Mouse (Mus musculus) cerebellum, adult 11-12 months (tissue): ENCODE results near the gene Capn10.
"Not testable (repeated sequence)": the region's sequence is repeated elsewhere in the genome, so short reads cannot be mapped to it uniquely, and the experiment has no call there.

Experiments
- DNase-seq: peaks from one replicate; pipeline ENCODE4 v3.0.0; 2022

Gene Capn10

DNA sequence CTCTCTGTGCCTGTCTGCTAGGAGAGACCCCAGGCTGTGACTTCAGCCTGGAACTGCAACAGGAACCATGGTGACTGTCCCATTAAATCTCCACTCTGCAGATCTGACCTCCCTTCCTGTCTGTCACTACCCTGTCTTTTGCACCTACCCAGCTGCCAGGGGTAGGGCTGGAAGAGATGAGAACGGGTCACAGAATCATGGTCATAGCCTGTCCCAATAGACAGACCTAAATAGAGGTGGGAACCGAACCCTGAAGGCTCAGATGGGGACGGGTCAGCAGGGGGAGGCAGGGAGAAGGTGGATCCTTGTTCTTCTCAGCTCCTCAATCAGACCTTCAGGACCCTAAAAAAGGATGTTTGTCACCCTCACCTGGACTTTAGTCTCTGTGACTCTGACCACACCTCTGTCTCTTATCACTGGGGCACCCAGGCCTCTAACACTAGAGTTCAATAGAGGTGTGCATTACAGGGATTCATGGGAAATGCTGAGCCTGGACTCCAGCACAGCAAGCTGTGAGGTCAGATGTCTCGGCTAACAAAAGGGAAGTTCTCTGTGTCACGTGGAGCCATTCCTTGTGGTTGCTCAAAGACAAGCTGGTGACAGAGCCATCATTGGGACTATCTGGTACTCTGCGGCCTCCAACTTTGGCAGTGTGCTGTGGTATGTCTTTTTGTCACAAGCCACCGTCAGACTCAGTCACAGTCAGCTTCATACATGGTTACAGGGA, 13.5 kb upstream of the Capn10 start:
- DNase-seq = no peak

DNA sequence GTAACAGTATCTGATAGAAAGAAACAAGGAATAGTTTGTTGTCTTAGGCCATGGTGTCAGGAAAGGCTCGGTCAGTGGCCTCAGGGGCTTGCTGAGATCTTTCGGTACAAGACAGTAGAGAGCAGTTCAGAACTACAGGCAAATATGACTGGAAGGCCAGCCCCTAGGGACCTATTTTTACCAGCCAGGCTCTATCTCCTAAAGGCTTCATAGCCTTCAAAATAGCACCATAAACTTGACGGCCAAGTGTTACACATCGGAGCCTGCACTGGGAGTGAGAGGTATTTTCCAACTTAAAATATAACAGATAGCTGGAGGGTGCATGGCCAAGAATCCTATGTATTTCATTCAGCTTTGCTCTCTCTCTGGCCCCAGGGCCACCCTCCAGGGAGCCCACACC, 12.7 kb upstream of the Capn10 start:
- DNase-seq = no peak

DNA sequence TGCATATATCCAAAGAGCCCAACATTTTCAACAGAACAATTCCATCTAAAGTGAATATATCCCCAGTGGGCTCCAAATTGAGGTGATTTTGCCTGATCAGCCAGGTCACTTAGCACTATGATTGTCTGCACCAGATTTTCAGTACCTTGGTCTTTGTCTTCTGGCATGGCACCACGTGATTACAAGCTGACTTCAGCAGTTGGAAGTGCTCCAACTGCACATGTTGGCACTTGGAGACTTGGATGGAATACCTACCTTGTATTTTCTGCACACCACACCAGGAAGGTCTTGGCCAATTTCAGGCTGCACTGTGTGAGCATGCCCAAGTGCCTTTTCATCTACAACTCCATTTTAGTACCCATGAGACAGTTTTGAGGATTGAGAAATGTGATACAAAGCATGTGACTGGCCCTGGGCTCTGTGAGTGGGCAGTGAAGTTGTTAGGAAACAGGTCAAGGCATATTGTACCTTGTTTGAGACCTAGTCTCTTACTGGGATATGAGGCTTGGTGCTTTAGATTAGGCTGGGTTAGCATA, 3.9 kb upstream of the Capn10 start:
- no peak for DNase-seq

DNA sequence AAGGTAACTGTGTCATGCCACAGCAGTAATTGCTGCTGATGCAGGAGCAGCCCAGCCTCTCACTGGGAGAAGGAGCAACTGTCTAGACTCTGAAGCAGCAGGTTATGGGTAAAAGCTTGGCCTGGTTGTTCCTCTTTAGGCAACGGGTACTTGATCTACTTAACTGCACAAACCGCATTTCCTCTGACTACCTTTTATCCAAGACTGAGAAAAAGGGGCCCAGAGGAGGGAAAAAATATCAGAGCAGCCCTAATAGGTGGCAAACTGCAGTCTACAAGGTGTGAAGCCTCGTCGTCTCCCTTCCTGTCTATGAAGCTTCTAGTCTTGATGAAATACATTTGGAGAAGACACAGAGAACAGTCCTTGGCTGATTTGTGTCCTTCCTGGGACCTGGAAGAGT, 565 bp upstream of the Capn10 start:
- no peak for DNase-seq

DNA sequence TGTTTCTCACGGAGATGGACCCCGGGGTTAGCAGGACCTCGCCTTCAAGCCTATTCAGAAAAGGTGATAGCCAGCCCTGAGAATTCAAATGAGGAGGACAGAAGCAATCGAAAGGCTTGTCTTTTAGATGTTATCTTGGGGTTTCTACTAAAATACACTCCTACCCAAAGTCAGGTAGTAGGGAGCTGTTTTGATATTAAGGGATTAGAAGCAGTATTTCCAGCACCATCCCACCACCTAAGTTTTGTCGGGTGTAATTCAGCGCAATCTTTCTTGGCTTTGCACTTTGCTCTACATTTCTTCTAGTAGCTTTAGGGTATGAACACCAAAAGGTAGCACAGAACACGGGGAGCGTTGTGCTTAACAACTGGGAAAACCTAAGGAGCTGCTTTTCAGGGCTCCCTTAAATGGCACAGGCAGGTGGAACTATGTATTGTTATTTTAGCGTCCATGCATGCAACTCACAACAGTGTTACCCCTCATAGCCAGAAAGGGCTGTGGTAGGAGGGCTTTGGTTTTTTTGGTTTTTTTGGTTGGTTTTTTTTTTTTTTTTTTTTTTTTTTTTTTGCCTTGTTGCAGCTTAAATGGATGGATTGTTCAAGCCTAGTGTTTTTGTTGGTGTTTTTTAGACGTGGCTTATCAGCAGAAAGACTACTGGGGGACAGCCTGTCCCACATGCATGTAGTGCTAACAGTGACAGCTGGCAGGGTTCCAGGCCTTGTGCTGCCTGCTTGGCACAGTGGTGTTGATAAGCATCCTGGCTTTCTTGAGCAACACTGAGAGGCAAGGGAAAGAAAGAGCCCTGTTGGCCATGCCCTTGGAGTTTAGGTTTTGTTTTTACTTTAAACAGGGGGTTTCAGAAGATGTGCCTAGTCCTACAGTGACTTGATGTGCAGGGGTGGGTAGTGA, 1.1 kb downstream of the Capn10 start:
- peak; percentile 65 for DNase-seq

DNA sequence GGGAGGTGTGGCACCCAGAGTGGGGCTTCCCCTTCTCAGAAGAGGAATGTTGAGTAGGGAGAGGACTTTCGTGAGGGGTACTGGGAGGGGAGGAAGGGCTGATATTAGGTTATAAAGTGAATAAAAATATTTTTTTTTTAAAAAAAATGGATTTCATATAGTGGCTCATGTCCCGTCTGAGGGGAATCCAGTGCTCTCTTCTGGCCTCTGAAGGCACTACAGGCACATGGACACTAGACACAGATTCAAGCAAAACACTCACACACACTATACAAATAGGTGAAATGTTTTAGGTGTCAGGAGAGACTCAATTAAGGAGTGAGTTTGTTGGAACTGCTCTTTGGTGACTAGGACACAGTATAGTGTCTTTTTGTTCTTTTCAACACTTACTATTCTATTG, 1.8 kb downstream of the Capn10 start:
- DNase-seq = no peak

DNA sequence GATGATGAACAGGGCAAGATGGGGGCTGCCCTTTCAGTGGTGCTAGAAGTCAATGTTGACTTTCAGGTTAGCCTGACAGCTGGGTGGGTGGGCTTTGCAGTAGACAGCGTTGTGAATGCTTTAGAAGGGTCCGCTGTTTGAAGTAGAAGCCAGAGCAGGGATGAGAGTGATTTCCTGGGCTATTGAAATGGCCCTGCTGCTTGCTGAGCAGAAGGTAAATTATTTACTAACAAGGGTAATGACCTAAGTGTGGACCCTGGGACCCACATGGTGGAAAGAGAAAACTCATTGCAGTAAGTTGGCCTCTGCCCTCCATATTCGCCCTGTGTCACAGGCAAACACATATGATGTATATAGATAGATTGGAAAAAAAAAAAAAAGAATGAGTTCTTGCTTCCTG, 2.3 kb downstream of the Capn10 start:
- DNase-seq = no peak

DNA sequence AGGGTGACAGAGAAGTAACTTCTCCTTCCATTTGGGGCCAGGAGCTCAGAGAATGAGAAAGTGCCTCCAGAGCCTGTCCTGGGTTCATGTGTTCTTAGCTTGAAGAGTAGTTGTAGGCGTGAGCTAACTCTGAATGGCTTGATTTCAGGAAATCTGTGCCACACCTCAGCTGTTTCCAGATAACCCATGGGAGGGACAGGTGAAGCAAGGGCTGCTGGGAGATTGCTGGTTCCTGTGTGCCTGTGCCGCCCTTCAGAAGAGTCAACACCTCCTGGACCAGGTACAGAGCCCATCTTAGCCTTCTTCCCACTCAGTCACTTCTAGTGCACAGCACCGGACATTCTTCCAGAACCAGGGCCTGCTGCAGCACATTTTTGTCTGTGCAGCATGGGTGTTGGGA, 3.6 kb downstream of the Capn10 start:
- no peak for DNase-seq

DNA sequence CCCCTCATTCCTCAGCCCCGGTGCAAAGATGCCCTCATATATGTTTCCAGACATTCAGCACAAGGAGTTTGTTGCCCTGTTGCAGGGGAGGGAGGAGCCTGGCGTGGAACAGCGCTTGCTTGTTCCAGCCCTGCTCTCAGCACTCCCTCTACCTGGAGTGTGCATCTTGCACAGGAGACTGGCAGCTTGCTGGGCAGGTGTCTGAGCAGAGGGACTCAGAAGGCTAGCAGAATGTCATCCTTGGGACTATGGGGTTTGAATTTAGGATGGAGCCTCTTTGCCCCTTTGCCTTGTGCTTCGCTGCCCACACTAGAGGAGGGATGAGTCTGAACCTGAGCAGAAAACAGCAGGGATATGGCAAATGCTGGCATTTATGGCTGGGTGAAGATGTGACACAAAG, 5.6 kb downstream of the Capn10 start:
- peak; percentile 81 for DNase-seq

DNA sequence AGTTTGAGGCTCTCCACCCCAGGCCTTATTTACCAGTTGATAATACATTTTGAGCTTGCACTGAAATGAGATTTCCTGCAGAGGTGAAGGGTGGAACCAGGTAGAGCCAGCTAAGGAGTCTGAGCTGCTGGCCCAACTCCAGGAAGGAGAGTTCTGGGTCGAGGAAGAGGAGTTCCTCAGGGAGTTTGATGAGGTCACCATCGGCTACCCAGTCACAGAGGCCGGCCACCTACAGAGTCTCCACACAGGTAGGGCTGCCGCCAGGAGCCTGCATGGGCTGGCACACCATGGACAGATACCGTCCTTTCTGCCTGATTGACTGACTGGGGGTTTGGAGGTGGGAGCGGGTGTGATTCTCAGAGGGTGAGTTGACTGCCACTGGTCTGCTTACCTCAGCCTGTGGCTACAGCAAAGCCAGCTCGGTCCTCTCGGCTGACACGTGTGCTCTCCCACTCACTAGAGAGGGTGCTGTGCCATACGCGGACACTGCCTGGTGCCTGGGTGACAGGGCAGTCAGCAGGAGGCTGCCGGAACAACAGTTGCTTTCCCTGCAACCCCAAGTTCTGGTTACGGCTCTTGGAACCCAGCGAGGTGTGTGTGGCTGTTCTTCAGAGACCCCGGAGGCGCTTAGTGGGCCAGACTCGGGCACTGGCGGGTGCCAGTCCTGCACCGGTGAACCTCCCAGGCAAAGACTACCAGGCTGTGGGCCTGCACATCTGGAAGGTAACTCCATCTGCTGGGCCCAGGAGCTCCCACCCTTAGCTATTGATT, 9.2 kb downstream of the Capn10 start:
- DNase-seq = no peak

DNA sequence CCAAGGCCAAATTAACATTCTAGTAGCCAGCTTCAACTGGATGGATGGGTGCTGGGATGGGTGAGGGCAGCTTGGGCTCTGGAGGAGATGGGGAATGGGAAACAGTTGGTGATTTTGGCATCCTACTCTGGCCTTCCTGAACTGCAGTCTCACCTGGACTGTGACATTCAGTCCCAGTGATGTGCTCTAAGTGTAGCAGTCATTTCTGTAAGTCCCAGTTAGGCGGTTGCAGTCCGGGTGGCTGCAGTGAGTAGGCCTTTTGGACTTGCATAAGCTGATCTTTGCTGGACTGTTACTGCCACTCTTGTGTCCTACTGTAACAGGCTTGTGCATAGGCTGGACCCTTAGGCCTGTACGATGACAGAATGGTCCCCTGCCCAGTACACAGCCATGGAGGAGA, 13.8 kb downstream of the Capn10 start:
- no peak for DNase-seq

DNA sequence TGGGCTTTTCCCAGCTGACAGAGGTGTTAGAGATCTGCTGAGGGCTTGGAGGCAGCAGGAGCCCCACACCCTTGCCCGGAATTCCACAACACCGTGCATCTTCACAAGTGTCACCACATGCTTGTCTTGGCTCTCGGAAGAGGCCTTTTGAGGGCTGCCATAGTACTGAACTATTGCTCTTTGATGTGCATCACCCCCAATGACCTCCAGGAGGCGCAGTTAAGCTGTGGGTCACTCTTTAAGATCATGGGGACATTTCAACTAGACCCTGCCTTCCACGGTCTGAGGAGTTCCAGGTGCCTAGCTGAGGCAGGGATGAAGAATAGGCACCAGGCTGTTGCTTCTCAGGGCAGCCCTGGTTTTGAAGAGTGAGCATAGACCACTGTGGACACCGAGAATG, 15.2 kb downstream of the Capn10 start:
- DNase-seq = no peak

DNA sequence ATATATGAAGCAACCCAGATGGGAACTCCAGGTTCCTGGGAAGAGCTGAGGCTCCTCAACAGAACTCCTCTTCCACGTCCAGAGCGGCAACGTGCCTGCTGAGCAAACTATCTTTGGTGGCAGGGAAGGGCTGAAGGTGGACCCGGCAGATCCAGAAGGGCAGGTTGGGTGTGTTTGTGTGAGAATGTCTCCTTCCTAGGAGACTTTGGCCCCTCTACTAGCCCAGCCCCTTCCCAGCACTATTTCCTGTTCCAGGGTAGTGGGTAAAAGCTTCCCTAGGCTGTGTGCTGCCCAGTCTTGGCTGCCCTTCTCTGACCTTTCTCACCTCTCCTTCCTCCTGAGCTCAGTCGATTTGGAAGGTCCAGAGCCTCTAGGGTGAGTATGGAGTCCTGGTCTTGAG, 16.4 kb downstream of the Capn10 start, which contains the start of gene Gpr35:
TSS of gene Gpr35 (plus strand) at position 259 of the 400 bp plus-strand sequence.
- no peak for DNase-seq

DNA sequence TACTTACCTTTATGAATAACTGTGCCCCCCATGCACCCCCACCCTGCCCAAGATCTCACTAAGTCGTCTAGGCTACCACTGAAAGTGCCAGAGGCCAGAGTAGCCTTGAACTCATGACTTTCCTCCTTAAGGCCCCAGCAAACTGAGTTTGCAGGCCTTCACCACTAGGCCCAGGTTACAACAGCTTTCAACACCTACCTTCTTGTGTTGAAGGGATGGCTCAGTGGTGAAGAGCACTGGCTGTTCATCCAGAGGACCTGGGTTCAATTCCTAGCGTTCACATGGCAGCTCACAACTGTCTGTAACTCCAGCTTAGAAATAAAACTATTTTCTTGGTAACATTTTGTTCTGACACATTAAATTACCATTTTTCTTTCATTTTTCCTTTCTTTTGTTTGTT, 19.5 kb downstream of the Capn10 start:
- no peak for DNase-seq

DNA sequence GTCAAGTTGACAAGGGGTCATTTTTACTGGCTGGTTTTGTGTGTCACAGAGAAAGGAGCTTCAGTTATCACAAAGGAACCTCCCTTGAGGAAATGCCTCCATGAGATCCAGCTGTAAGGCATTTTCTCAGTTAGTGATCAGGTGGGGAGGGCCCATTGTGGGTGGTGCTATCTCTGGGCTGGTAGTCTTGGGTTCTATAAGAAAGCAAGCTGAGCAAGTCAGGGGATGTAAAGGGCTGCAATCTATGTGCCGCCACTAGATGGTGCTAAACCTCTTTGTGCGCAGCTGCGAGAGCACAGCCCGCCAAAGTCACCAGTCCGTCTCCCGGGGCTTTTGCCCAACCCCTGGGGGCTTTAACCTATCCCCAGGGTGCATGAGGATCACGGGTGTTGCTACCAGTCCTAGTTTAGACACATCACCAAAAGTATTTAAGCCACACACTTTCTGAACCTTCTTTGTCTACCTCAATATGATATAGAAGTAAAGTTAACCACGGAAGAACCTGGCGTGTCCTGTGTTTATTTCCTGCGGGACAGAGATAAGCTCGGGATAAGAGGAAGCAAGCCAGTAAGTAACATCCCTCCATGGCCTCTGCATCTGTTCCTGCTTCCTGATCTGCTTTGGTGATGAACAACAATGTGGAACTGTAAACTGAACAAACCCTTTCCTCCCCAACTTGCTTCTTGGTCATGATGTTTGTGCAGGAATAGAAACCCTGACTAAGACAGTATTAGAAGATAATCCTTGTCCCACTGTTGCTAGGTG, 22.6 kb downstream of the Capn10 start:
- peak; percentile 57 for DNase-seq

DNA sequence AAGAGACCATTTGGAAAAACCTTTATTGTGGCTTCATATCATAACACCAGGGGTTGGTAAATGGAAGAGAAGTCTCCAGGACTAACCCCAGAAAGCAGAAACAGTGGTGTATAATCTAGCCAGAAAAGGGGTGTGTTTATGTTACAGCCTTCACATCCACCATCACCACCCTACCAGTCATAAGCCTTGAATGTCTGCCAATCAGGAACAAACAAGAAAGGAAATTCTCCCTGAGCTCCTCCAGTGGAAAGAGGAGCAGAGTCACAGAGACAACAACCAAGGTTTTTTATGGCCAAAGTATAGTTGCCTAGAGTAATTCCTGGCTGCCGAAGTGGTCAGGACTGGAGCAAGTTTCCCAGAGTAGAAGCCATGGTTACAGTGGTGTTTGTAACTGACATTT, 24.8 kb downstream of the Capn10 start:
- no peak for DNase-seq

DNA sequence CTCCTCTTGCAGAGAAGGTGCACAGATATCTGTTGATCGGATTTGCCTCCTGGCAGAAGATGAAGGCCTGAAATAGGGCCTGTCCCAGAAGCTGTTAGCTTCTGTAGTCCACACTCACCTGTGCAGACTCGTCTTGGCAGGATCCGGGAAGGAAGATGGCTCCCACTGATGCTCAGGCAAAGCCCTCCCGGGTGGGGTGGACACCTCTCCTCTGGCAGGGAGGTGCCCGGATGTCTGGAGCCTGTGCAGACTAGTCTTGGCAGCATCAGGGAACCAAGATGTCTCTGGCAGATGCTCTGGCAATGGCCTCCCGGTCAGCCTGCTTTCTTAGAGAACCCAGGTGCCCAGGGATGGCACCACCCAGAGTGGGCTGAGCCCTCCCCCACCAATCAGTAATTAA, 36.6 kb downstream of the Capn10 start:
- not testable (repeated sequence) for DNase-seq

DNA sequence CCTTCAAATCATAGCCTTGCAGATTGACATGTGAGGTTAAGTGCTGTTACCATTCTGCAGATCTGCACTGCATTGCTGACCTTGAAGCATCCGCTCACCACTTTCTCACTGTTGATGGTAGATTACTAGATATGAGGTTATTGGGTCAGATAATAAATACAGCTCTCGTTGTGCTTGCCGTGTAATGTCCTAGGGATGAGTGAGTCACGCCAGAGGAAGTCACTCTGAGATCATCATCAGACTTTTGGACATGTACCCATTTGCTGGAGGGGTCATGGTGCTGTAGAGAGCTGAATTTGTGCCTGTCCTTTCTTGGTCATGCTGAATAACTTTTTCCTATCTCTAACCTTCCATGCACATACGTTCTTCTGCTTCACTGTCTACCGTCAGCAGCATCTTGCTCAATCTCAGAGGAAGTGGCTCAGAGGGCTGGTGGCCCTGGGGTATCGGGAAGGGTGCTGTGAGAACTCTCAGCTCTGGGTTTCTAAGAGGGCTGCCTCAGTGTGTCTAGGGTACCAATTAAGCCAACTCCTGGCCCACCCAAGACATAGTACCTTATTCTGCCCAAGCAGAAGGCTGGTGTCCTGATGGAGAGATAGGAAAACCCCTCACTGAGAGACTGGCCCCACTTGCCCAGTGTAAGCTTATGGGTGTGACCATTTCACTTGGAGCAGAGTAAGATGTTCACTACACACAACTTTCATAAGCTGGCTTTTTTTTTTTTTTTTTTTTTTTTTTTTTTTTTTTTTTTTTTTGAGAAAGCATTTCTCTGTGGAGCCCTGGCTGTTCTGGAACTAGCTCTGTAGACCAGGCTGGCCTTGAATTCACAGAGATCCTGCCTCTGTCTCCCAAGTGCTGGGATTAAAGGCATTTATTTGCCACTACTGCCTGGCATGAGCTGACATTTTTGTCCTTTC, 38.0 kb downstream of the Capn10 start:
- no peak for DNase-seq

DNA sequence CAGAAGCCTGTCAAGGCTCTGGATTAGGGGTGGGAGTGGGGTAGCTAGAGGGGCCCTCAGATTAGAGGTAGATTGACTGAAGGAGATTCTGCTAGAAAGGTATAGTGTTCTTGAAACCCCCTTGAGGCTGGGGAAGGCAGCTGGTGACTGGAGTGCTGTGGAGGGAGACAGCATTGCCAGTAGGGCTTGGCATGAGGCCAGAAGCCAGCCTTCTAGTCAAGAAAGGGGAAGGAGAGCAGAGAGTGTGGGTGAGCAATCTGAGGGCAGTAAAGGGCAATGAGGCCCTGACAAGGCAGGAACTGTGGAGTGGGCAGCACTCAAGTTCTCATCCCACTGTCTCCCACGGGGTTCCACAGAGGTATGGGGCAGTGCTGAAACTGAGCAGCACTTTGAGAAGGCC, 38.7 kb downstream of the Capn10 start:
- no peak for DNase-seq

DNA sequence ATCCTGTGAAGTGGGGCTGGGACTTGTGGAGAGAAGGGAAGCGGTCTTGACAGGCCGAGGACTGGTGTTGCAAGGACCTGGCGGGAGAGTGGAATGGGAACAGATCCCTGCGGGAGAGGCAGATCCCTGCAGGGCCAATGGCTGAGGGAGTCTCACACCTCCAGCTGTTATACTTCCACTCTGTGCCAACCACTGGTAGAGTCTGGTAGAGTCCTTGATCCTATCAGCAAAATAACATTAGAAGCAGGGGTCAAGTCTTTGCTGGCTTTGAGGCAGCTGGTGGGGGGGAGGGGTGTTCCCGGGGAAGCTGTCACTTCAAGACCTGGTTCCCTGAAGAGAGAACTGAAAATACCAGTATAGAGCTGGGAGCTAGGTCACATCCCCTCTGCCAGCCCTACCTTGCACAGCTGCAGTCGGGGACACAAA, 42.0 kb downstream of the Capn10 start:
- no peak for DNase-seq

DNA sequence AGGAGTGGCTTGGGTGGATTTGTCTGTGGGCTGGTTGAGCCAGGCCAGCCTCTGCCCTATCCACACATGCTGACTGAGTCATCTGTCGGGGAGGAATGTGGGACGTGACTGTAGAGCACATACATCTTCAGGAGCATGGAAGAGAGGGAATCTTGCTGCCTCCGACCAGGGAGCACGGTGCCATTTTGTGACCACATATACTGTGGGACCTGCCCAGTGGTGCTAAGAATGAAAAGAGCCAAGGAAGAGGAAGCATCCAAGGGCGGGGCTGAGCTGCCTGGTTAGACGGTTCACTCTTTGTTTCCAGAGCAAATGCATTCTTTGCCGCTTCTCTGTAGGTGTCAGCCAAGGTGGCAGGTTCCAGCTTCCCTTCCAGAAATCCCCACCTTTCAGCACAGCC, 44.5 kb downstream of the Capn10 start:
- DNase-seq = no peak
